Mouse (Mus musculus) heart, embryonic 11.5 days (tissue): Measurements from ENCODE around the gene Olfr159. TPM values are rescaled to one million over a fixed set of nuclear protein-coding genes. Genes with fewer than 3 reads are reported as not detected.
A peak's percentile ranks its signal among the peaks of the same experiment; 100 is the strongest.

Experiments
- ATAC-seq: fragments of 200-750 bp; cut with Nextera tagmentation; replicated peaks from 2 replicates; pipeline ENCODE4 v1.8.0; 2017; ENCODE audit warnings: moderate library complexity; ENCODE audit not compliant: insufficient number of reproducible peaks, low FRiP score, low TSS enrichment
- H3K27ac ChIP-seq: fragments of 300-500 bp; sonication (generic); 2 replicates; pipeline ENCODE4 v1.5.1; 2014; ENCODE audit warnings: mild to moderate bottlenecking, low read depth, low read length
- H3K27me3 ChIP-seq: fragments of 300-500 bp; sonication (generic); 2 replicates; pipeline ENCODE4 v1.6.1; 2014; ENCODE audit warnings: mild to moderate bottlenecking, low read length, mixed read lengths; ENCODE audit not compliant: control insufficient read depth, insufficient read depth
- H3K36me3 ChIP-seq: fragments of 300-500 bp; sonication (generic); 2 replicates; pipeline ENCODE4 v1.6.1; 2014; ENCODE audit warnings: mild to moderate bottlenecking, low read length, moderate library complexity, mixed read lengths; ENCODE audit not compliant: control insufficient read depth, insufficient read depth
- H3K4me1 ChIP-seq: fragments of 300-500 bp; sonication (generic); 2 replicates; pipeline ENCODE4 v1.6.1; 2014; ENCODE audit warnings: low read length; ENCODE audit not compliant: control insufficient read depth, insufficient read depth
- H3K4me2 ChIP-seq: fragments of 300-500 bp; sonication (generic); 2 replicates; pipeline ENCODE4 v1.6.1; 2014; ENCODE audit warnings: mild to moderate bottlenecking, moderate library complexity
- H3K4me3 ChIP-seq: fragments of 300-500 bp; sonication (generic); 2 replicates; pipeline ENCODE4 v1.5.1; 2014; ENCODE audit warnings: low read depth, low read length
- H3K9ac ChIP-seq: fragments of 300-500 bp; sonication (generic); 2 replicates; pipeline ENCODE4 v1.6.1; 2014; ENCODE audit warnings: mild to moderate bottlenecking, low read depth, low read length, moderate library complexity
- H3K9me3 ChIP-seq: fragments of 300-500 bp; sonication (generic); replicated peaks from 2 replicates; pipeline ENCODE4 v1.6.1; 2016; ENCODE audit warnings: low read length; ENCODE audit not compliant: control insufficient read depth
- WGBS: fragments of 180-500 bp; shearing (Covaris S2); extraction: QIAGEN DNeasy Blood & Tissue Kit; methylation state at CpG from one replicate; pipeline ENCODE4 v1.1.7; 2014; ENCODE audit not compliant: insufficient replicate concordance; 5-methylcytosine and 5-hydroxymethylcytosine counted together
- polyA plus RNA-seq: library from polyadenylated mRNA; unstranded; fragments of >200 nt; fragmentation: Nextera tagmentation; extraction: Ambion mirVana; gene quantifications from 2 replicates; pipeline ENCODE4 v1.2.1, GENCODE M21; 2014

Gene Olfr159
- polyA plus RNA-seq, 1 experiment from 2014 or later = not detected

- no peak for ATAC-seq
- peak overlapping the region; percentile 80 for H3K27ac ChIP-seq
- H3K4me1 ChIP-seq = peaks cover 43% of the 10 kb centered on the region
- 43% methylated on average over 7 of the region's 7 CpGs for WGBS
- no peaks in the 10 kb centered on the region for H3K27me3 ChIP-seq
- peak overlapping the region; percentile 22; the same call in 1 of the 2 replicates for H3K4me2 ChIP-seq
- no peak overlapping the region for H3K9ac ChIP-seq
- H3K4me3 ChIP-seq = no peak overlapping the region
- no peaks in the 10 kb centered on the region for H3K9me3 ChIP-seq
- no peaks in the 10 kb centered on the region for H3K36me3 ChIP-seq
Observed at GRCm38 (mm10) chr4:43727718-43728575, 42.9 kb downstream of the Olfr159 start.

- 14% methylated on average over 3 of the region's 3 CpGs for WGBS
- Histone ChIP-seq H3K9me3 (no peaks in the 10 kb centered on the region), H3K4me1 (peaks cover 42% of the 10 kb centered on the region), H3K4me3 (no peak within 1 kb of the TSS), H3K36me3 (no peaks in the 10 kb centered on the region), H3K4me2 (no peak within 1 kb of the TSS), H3K9ac (no peak within 1 kb of the TSS), H3K27me3 (no peaks in the 10 kb centered on the region), H3K27ac (peak within 1 kb of the TSS; percentile 80)
- ATAC-seq = peak; percentile 41; the same call in 1 of the 2 replicates
Observed at GRCm38 (mm10) chr4:43726995-43727394, 43.8 kb downstream of the Olfr159 start, which contains the start of gene Hrct1. Gene Hrct1 (plus strand): TSS chr4:43727188.

- H3K4me2 ChIP-seq = no peak overlapping the region
- H3K27me3 ChIP-seq = no peaks in the 10 kb centered on the region
- H3K9ac ChIP-seq = no peak overlapping the region
- H3K36me3 ChIP-seq = no peaks in the 10 kb centered on the region
- no peak overlapping the region for H3K27ac ChIP-seq
- H3K9me3 ChIP-seq = no peaks in the 10 kb centered on the region
- peaks cover 42% of the 10 kb centered on the region for H3K4me1 ChIP-seq
- ATAC-seq = no peak
- no peak overlapping the region for H3K4me3 ChIP-seq
- WGBS = 41% methylated on average over 12 of the region's 12 CpGs
Observed at GRCm38 (mm10) chr4:43726228-43726993, 44.4 kb downstream of the Olfr159 start.

- 10% methylated on average over 1 of the region's 1 CpGs for WGBS
- ATAC-seq = no peak
- Histone ChIP-seq H3K4me1 (peaks cover 31% of the 10 kb centered on the region), H3K27ac (no peak overlapping the region), H3K27me3 (no peaks in the 10 kb centered on the region), H3K9me3 (no peaks in the 10 kb centered on the region), H3K4me2 (no peak overlapping the region), H3K4me3 (no peak overlapping the region), H3K36me3 (no peaks in the 10 kb centered on the region), H3K9ac (no peak overlapping the region)
Observed at GRCm38 (mm10) chr4:43724764-43725163, 46.0 kb downstream of the Olfr159 start.

- H3K4me2 ChIP-seq = no peak overlapping the region
- WGBS = 82% methylated on average over 4 of the region's 4 CpGs
- no peak for ATAC-seq
Observed at GRCm38 (mm10) chr4:43722191-43722590, 48.6 kb downstream of the Olfr159 start.

GRCm38 (mm10) chr4:43720491-43721228 lies 50.1 kb downstream of the Olfr159 start:
- Histone ChIP-seq H3K27me3 (no peaks in the 10 kb centered on the region), H3K4me1 (no peaks in the 10 kb centered on the region; the same call in 1 of the 2 replicates), H3K9me3 (no peaks in the 10 kb centered on the region), H3K36me3 (no peaks in the 10 kb centered on the region), H3K4me2 (peak overlapping the region; percentile 22; the same call in 1 of the 2 replicates), H3K9ac (no peak overlapping the region), H3K4me3 (no peak overlapping the region), H3K27ac (peak overlapping the region; percentile 57)
- no peak for ATAC-seq
- WGBS = 44% methylated on average over 14 of the region's 16 CpGs

More at GRCm38 (mm10) chr4:43722191-43722590, 48.6 kb downstream of the Olfr159 start:
- Histone ChIP-seq H3K36me3 (no peaks in the 10 kb centered on the region), H3K4me3 (no peak overlapping the region), H3K4me1 (peaks cover 6% of the 10 kb centered on the region), H3K9me3 (no peaks in the 10 kb centered on the region), H3K9ac (no peak overlapping the region), H3K27ac (no peak overlapping the region), H3K27me3 (no peaks in the 10 kb centered on the region)

Other genes with a start within 250 kb of the Olfr159 start
- 155 and 162 TPM in 2 replicates for gene Tpm2, start 247.2 kb downstream of the Olfr159 start, polyA plus RNA-seq
- gene Creb3, start 208.7 kb downstream of the Olfr159 start, polyA plus RNA-seq = 59.7 and 77.1 TPM in 2 replicates
- 74.2 and 86.2 TPM in 2 replicates for gene Tln1, start 208.3 kb downstream of the Olfr159 start, polyA plus RNA-seq
- 20.1 and 32.5 TPM in 2 replicates for gene Rgp1, start 192.3 kb downstream of the Olfr159 start, polyA plus RNA-seq
- 14.3 and 18.4 TPM in 2 replicates for gene Gba2, start 192.1 kb downstream of the Olfr159 start, polyA plus RNA-seq
- gene Msmp, start 186.5 kb downstream of the Olfr159 start, polyA plus RNA-seq = not detected in 2 replicates
- 7.2 and 7.8 TPM in 2 replicates for gene Npr2, start 139.1 kb downstream of the Olfr159 start, polyA plus RNA-seq
- gene Spag8, start 117.4 kb downstream of the Olfr159 start, polyA plus RNA-seq = 0.29 and 0.38 TPM in 2 replicates
- 128 and 131 TPM in 2 replicates for gene Hint2, start 114.5 kb downstream of the Olfr159 start, polyA plus RNA-seq
- gene Tmem8b, start 102.0 kb downstream of the Olfr159 start, polyA plus RNA-seq = 2.7 and 3.3 TPM in 2 replicates
- gene Fam221b, start 101.9 kb downstream of the Olfr159 start, polyA plus RNA-seq = 3.4 and 3.9 TPM in 2 replicates
- not detected in 2 replicates for gene Olfr70, start 70.2 kb downstream of the Olfr159 start, polyA plus RNA-seq
- not detected in 2 replicates for gene Olfr71, start 60.8 kb downstream of the Olfr159 start, polyA plus RNA-seq
- gene Hrct1, start 43.8 kb downstream of the Olfr159 start, polyA plus RNA-seq = 0.59 and 0.99 TPM in 2 replicates
- gene Spaar, start 41.0 kb downstream of the Olfr159 start, polyA plus RNA-seq = 0.16 and 0.24 TPM in 2 replicates
- not detected in 2 replicates for gene Olfr156, start 52.9 kb upstream of the Olfr159 start, polyA plus RNA-seq
- gene Olfr157, start 69.2 kb upstream of the Olfr159 start, polyA plus RNA-seq = 0.03 TPM in 2 replicates
- not detected in 2 replicates for gene Olfr155, start 80.6 kb upstream of the Olfr159 start, polyA plus RNA-seq
- gene Reck, start 104.5 kb upstream of the Olfr159 start, polyA plus RNA-seq = 11.8 and 13.6 TPM in 2 replicates
- gene Glipr2, start 186.4 kb upstream of the Olfr159 start, polyA plus RNA-seq = 112 and 136 TPM in 2 replicates
- not detected in 2 replicates for gene Ccin, start 212.5 kb upstream of the Olfr159 start, polyA plus RNA-seq
- 157 and 162 TPM in 2 replicates for gene Clta, start 233.4 kb upstream of the Olfr159 start, polyA plus RNA-seq